Mouse (Mus musculus) forebrain, embryonic 10.5 days (tissue): ENCODE measurements around the gene Slc6a9. TPM values are rescaled to one million over a fixed set of nuclear protein-coding genes. Genes with fewer than 3 reads are reported as not detected.

Experiments
- DNase-seq: peaks from one replicate; pipeline ENCODE4 v3.0.0-alpha.2; 2017; ENCODE audit warnings: low spot score; ENCODE audit errors: extremely low spot score
- H3K27ac ChIP-seq: fragments of 300-500 bp; sonication (generic); 2 replicates; pipeline ENCODE4 v1.5.1; 2016; ENCODE audit warnings: mild to moderate bottlenecking
- H3K27me3 ChIP-seq: fragments of 300-500 bp; sonication (generic); 2 replicates; pipeline ENCODE4 v1.6.1; 2016; ENCODE audit warnings: mild to moderate bottlenecking; ENCODE audit not compliant: poor library complexity, severe bottlenecking
- H3K36me3 ChIP-seq: fragments of 300-500 bp; sonication (generic); replicated peaks from 2 replicates; pipeline ENCODE4 v1.6.1; 2016; ENCODE audit warnings: mild to moderate bottlenecking, moderate library complexity
- H3K4me1 ChIP-seq: fragments of 300-500 bp; sonication (generic); 2 replicates; pipeline ENCODE4 v1.6.1; 2016
- H3K4me3 ChIP-seq: fragments of 300-500 bp; sonication (generic); 2 replicates; pipeline ENCODE4 v1.5.1; 2016; ENCODE audit warnings: mild to moderate bottlenecking, moderate library complexity
- H3K9me3 ChIP-seq: fragments of 300-500 bp; sonication (generic); 2 replicates; pipeline ENCODE4 v1.6.1; 2016; ENCODE audit warnings: mild to moderate bottlenecking, moderate library complexity
- WGBS: fragments of 180-500 bp; shearing (Covaris S2); methylation state at CpG from one replicate; pipeline ENCODE4 v1.1.7; 2016; 5-methylcytosine and 5-hydroxymethylcytosine counted together
- polyA plus RNA-seq: library from polyadenylated mRNA; unstranded; fragments of >200 nt; fragmentation: Nextera tagmentation; extraction: Ambion mirVana; gene quantifications from 2 replicates; pipeline ENCODE4 v1.2.1, GENCODE M21; 2016

Gene Slc6a9
- polyA plus RNA-seq, 1 experiment from 2014 or later: 9.1 TPM

GRCm38 (mm10) chr4:117904094-117904493 lies 69.8 kb downstream of the Slc6a9 start:
- Histone ChIP-seq H3K27me3 (no peaks in the 10 kb centered on the region), H3K4me1 (peaks cover 13% of the 10 kb centered on the region), H3K4me3 (no peak overlapping the region), H3K9me3 (no peaks in the 10 kb centered on the region), H3K27ac (no peak overlapping the region), H3K36me3 (peaks cover 94% of the 10 kb centered on the region)
- DNase-seq: no peak
- 94% methylated on average over 10 of the region's 10 CpGs for WGBS

DNA sequence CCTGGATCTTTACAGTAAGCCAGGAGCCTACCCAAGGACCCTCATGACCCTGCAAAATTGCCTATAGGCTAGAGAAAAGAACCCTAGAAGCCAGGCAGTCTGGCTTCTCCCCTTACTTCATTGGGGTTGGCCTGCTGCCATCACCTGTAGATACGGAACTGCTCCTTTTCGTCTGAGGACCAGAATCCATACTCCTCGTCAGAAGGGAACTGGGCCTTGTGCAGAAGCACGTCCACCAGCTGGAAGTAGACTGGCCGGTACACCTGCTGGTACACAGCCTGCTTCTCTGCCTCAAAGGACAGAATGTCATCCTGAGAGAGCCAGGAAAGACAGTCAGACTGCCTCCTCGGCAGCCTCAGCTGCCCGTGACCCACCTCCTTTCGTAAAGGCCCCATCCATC lies 70.5 kb downstream of the Slc6a9 start:
- Histone ChIP-seq H3K4me3 (no peak overlapping the region), H3K36me3 (peaks cover 94% of the 10 kb centered on the region), H3K27ac (no peak overlapping the region), H3K4me1 (peaks cover 20% of the 10 kb centered on the region), H3K27me3 (no peaks in the 10 kb centered on the region), H3K9me3 (no peaks in the 10 kb centered on the region)
- no peak for DNase-seq
- WGBS: 94% methylated on average over 8 of the region's 8 CpGs

- H3K36me3 ChIP-seq: peaks cover 94% of the 10 kb centered on the region
- H3K4me1 ChIP-seq: peaks cover 24% of the 10 kb centered on the region
- H3K27me3 ChIP-seq: no peaks in the 10 kb centered on the region
- H3K27ac ChIP-seq: no peak overlapping the region
- no peaks in the 10 kb centered on the region for H3K9me3 ChIP-seq
- no peak overlapping the region for H3K4me3 ChIP-seq
- no peak for DNase-seq
- WGBS: 96% methylated on average over 3 of the region's 3 CpGs
Observed at GRCm38 (mm10) chr4:117906196-117906595, 71.9 kb downstream of the Slc6a9 start.

GRCm38 (mm10) chr4:117908834-117909453 lies 74.6 kb downstream of the Slc6a9 start:
- DNase-seq: no peak

DNA sequence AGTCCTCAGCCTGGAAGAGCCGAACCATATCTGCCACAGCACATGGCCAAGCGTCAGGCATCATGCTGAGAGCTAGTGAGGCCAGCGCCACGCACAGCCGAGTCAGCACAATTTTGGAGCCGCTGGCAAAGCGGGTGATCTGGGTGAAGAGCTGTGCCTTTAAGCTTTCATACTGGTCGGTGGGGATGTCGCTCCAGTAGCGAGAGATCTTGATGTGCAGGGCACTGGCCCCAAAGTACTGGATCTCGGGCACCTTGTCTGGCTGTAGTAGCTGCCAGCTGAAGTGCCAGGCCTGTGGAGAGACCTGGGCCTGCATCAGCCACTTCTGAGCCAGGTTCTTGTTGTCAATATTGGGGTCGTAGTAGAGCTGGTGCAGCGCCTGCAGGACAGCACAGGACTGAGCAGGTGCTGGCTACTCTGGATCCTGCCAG lies 77.8 kb downstream of the Slc6a9 start:
- Histone ChIP-seq H3K27me3 (no peaks in the 10 kb centered on the region), H3K9me3 (no peaks in the 10 kb centered on the region), H3K27ac (no peak overlapping the region), H3K36me3 (peaks cover 52% of the 10 kb centered on the region), H3K4me3 (no peak overlapping the region), H3K4me1 (peaks cover 68% of the 10 kb centered on the region)
- 94% methylated on average over 13 of the region's 13 CpGs for WGBS
- DNase-seq: no peak

More at GRCm38 (mm10) chr4:117908834-117909453, 74.6 kb downstream of the Slc6a9 start:
- peak overlapping the region; percentile 66; the same call in 1 of the 2 replicates for H3K27ac ChIP-seq
- H3K9me3 ChIP-seq: no peaks in the 10 kb centered on the region
- peaks cover 50% of the 10 kb centered on the region for H3K4me1 ChIP-seq
- 77% methylated on average over 8 of the region's 8 CpGs for WGBS
- H3K4me3 ChIP-seq: no peak overlapping the region; the same call in 1 of the 2 replicates
- H3K27me3 ChIP-seq: no peaks in the 10 kb centered on the region
- H3K36me3 ChIP-seq: peaks cover 82% of the 10 kb centered on the region

- Histone ChIP-seq H3K36me3 (peaks cover 48% of the 10 kb centered on the region), H3K9me3 (no peaks in the 10 kb centered on the region), H3K27me3 (no peaks in the 10 kb centered on the region), H3K4me1 (peaks cover 68% of the 10 kb centered on the region), H3K4me3 (peak overlapping the region; percentile 63), H3K27ac (no peak overlapping the region)
- WGBS: 81% methylated on average over 7 of the region's 7 CpGs
- DNase-seq: no peak
Observed at GRCm38 (mm10) chr4:117912685-117913273, 78.5 kb downstream of the Slc6a9 start.

DNA sequence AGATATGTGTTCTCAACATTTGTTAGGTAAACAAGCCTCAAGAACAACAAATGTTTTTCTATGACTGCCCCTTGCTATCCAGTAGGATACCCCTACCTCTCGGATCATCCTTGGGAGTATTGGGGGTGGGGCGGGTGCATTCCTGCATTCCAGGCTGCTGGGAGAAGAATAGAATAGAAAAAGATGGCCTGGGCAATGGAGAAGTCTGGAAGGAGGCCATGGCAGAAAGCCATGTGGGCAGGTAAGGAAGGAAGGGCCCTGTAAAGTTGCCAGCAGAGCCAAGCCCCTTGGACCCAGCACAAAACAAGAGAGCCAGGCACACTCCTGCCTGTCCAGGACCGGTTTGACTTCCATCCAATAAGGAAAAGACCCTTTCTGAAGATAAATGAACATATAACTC lies 79.1 kb downstream of the Slc6a9 start:
- no peak for DNase-seq
- 38% methylated on average over 3 of the region's 3 CpGs for WGBS
- Histone ChIP-seq H3K9me3 (no peaks in the 10 kb centered on the region), H3K4me1 (peaks cover 61% of the 10 kb centered on the region), H3K27me3 (no peaks in the 10 kb centered on the region), H3K27ac (no peak overlapping the region), H3K4me3 (peak overlapping the region; percentile 63), H3K36me3 (peaks cover 41% of the 10 kb centered on the region)

GRCm38 (mm10) chr4:117914031-117914430 lies 79.7 kb downstream of the Slc6a9 start:
- Histone ChIP-seq H3K27ac (peak overlapping the region; percentile 99), H3K9me3 (no peaks in the 10 kb centered on the region), H3K4me3 (peak overlapping the region; percentile 63), H3K36me3 (peaks cover 37% of the 10 kb centered on the region), H3K27me3 (no peaks in the 10 kb centered on the region), H3K4me1 (peaks cover 55% of the 10 kb centered on the region)
- WGBS: 19% methylated on average over 8 of the region's 8 CpGs
- no peak for DNase-seq

DNA sequence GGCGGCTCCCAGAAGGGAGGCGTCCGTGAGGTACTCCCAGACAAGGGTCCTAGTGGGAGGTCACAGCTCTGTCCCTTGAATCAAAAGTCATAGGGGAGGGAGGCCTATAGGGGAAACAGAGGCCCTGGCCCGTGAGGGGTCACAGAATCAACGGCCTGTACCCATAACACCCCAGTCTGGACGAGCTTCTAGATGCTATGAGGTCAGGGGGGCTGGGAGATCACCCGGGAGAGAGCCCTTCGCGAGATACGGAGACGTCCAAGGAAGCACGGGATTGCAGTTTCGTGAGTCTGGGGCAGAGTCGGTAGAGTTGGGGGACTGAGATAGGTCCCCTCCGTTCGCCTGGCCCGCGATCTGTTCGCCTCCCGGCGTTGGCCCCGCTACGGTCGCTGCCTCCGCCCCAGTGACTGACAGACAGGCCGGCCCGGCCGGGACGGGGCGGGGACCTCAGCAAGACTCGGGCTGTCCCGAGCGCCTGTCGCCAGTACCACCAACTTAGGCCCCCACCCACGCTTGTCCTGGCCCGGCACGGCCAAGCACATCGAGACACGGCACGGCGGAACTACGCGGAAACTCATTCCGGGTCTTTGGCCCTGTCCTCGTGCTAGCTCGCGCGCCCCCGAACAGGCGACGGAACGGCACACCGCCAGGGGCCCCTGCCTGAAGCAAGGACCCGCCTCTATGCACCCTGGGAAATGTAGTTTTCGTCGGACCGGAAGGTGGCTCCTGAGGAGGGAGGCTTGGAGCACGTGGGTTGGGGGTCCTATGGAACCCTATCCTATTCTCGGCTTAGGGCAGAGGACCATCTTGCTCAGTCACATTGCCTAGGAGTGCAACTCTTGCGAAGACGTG lies 80.5 kb downstream of the Slc6a9 start, which contains the start of gene Ipo13:
TSS of gene Ipo13 (minus strand) at position 409 of the 852 bp plus-strand sequence.
- H3K4me1 ChIP-seq: peaks cover 47% of the 10 kb centered on the region
- under 1% methylated on average over 61 of the region's 61 CpGs for WGBS

GRCm38 (mm10) chr4:117915489-117916105 lies 81.3 kb downstream of the Slc6a9 start:
- WGBS: 10% methylated on average over 19 of the region's 19 CpGs
- DNase-seq: no peak

More for the DNA sequence above, 80.5 kb downstream of the Slc6a9 start, which contains the start of gene Ipo13:
- Histone ChIP-seq H3K4me3 (peak within 1 kb of the TSS; percentile 63), H3K27ac (peak within 1 kb of the TSS; percentile 99), H3K36me3 (peaks cover 29% of the 10 kb centered on the region), H3K27me3 (no peaks in the 10 kb centered on the region), H3K9me3 (no peaks in the 10 kb centered on the region)
- peak; percentile 93 for DNase-seq

DNA sequence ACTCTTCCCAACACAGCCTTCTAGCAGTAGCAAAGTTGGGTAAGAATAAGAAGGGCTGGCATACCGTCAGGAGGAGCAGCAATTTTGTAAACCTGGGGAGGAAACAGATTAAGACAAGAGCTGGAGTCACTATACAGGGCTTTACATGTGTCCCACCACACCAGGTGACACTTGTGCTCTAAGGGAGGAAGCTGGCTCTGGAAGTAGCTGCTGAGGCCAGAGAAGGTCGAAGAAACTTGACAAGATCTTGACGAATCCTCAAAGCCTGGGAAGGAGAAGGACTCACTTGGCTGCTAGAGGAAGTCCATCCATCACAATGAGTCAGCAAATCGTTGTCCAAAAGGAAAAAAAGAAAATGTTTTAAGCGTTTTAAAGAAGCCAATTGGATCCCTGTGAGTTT lies 82.1 kb downstream of the Slc6a9 start:
- Histone ChIP-seq H3K9me3 (no peaks in the 10 kb centered on the region), H3K27me3 (no peaks in the 10 kb centered on the region), H3K4me3 (peak overlapping the region; percentile 63; the same call in 1 of the 2 replicates), H3K4me1 (peaks cover 44% of the 10 kb centered on the region), H3K36me3 (peaks cover 13% of the 10 kb centered on the region), H3K27ac (no peak overlapping the region)
- DNase-seq: no peak
- WGBS: 90% methylated on average over 5 of the region's 5 CpGs

More at GRCm38 (mm10) chr4:117915489-117916105, 81.3 kb downstream of the Slc6a9 start:
- Histone ChIP-seq H3K9me3 (no peaks in the 10 kb centered on the region), H3K4me3 (peak overlapping the region; percentile 63), H3K36me3 (peaks cover 21% of the 10 kb centered on the region), H3K27me3 (no peaks in the 10 kb centered on the region), H3K27ac (peak overlapping the region; percentile 99), H3K4me1 (peaks cover 44% of the 10 kb centered on the region)

- 84% methylated on average over 4 of the region's 4 CpGs for WGBS
- DNase-seq: no peak
- peaks cover 33% of the 10 kb centered on the region for H3K4me1 ChIP-seq
- no peak overlapping the region for H3K27ac ChIP-seq
- H3K9me3 ChIP-seq: no peaks in the 10 kb centered on the region
- no peak overlapping the region for H3K4me3 ChIP-seq
- H3K36me3 ChIP-seq: peaks cover 3% of the 10 kb centered on the region
- 0 out of 2 replicates have a peak, but pooled peaks cover under 1% of the 10 kb centered on the region for H3K27me3 ChIP-seq
Observed at GRCm38 (mm10) chr4:117917402-117917801, 83.1 kb downstream of the Slc6a9 start.
